Mouse (Mus musculus): ENCODE measurements around the gene 1700015G11Rik. TPM values are rescaled to one million over a fixed set of nuclear protein-coding genes. Genes with fewer than 3 reads are reported as not detected.

The 1700015G11Rik gene
- polyA plus RNA-seq, 1 experiment from 2014 or later, result not detected

- no peak for DNase-seq (ENCODE audit: low spot score)
Observed at GRCm38 (mm10) chr7:51969379-51969778, 46.1 kb downstream of the 1700015G11Rik start.

- DNase-seq (ENCODE audit: low spot score), result no peak
Observed at GRCm38 (mm10) chr7:51967581-51967980, 47.9 kb downstream of the 1700015G11Rik start.

- DNase-seq (ENCODE audit: low spot score), result no peak
Observed at GRCm38 (mm10) chr7:51964681-51965080, 50.8 kb downstream of the 1700015G11Rik start.

- DNase-seq (ENCODE audit: low spot score), result no peak
Observed at GRCm38 (mm10) chr7:51962219-51962952, 53.1 kb downstream of the 1700015G11Rik start.

Other genes with a start within 250 kb of the 1700015G11Rik start
- gene Gas2, start 153.7 kb downstream of the 1700015G11Rik start, polyA plus RNA-seq (2015; fragmentation: Nextera tagmentation; extraction: Ambion mirVana), result 9.9 and 10.5 TPM in 2 replicates
- 9.8 and 9.9 TPM in 2 replicates for gene Fancf, start 153.5 kb downstream of the 1700015G11Rik start, polyA plus RNA-seq (2015; fragmentation: Nextera tagmentation; extraction: Ambion mirVana)
- 1.6 and 1.8 TPM in 2 replicates for gene Svip, start 9.7 kb downstream of the 1700015G11Rik start, polyA plus RNA-seq (2015; fragmentation: Nextera tagmentation; extraction: Ambion mirVana)